Mouse (Mus musculus): ENCODE measurements at regions not wholly inside any gene's neighbourhood (a gene's known extent, or its start where the extent isn't known, plus 50 kb on each side); places are given as distances from the start of the nearest gene placed in this dataset.

DNA sequence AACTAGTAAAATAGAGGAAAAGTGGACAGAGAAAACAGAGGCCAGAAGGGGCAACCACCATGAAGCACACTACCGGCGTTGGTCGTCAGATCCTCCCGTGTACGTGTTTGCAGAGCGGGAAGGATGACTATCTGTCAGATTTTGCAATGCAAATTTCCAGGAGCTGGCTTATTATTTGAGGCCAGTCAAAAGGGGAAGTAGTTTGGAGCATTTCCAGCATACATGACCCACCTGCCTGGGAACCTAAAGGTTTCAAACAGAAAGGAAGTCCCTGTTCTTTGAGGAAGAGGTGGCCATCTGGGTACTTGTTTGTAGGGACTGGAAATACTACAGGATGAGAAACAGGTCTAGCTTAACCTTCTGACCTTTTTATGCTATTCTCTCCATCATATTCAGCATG, 87.0 kb upstream of the Cpeb2 start:
- TF ChIP-seq POLR2A (IDR thresholded peaks at IDR 0.05; ENCODE audit: insufficient read length, low read depth): no peak
- no peak for TF ChIP-seq MYOG (IDR thresholded peaks at IDR 0.05; ENCODE audit: control insufficient read depth in 1 of 3, insufficient read depth in 1 of 3, insufficient read length in 2 of 3, low read depth in 2 of 3)
- no peak for TF ChIP-seq MYOD1 (IDR thresholded peaks at IDR 0.05; ENCODE audit: control insufficient read depth in 1 of 3, insufficient read length in 2 of 3, low read depth in 2 of 3)
- no peak for TF ChIP-seq TCF3 (IDR thresholded peaks at IDR 0.05; ENCODE audit: insufficient read length, low read depth)
